Mouse (Mus musculus) gastrocnemius, adult 2 months (tissue): ENCODE data around the gene Pacsin2. TPM values are rescaled to one million over a fixed set of nuclear protein-coding genes. Genes with fewer than 3 reads are reported as not detected.

Experiments
- DNase-seq: peaks from one replicate; pipeline ENCODE4 v3.0.0; 2022
- H3K27ac ChIP-seq: fragments of 200-600 bp; 2 replicates; pipeline ENCODE4 v1.8.1; 2022; ENCODE audit warnings: mild to moderate bottlenecking
- H3K4me3 ChIP-seq: fragments of 200-600 bp; 2 replicates; pipeline ENCODE4 v1.8.1; 2022; ENCODE audit warnings: mild to moderate bottlenecking, moderate library complexity
- CTCF ChIP-seq: fragments of 200-600 bp; IDR thresholded peaks from 2 replicates; pipeline ENCODE4 v1.8.1; 2022; ENCODE audit warnings: antibody characterized with exemption, mild to moderate bottlenecking, moderate library complexity
- intact Hi-C: fragments of 180-260 bp; cut with DNase I; formaldehyde crosslinking; loops from one replicate; pipeline ENCODE4 v1.15.1; 2025
- total RNA-seq, 2 experiments: library from RNA; stranded (reverse); gene quantifications; 2 replicates each; pipeline ENCODE4 v1.2.3; 2021

The Pacsin2 gene
- total RNA-seq, 2 experiments from 2014 or later, result 43.7 to 70.1 TPM

DNA sequence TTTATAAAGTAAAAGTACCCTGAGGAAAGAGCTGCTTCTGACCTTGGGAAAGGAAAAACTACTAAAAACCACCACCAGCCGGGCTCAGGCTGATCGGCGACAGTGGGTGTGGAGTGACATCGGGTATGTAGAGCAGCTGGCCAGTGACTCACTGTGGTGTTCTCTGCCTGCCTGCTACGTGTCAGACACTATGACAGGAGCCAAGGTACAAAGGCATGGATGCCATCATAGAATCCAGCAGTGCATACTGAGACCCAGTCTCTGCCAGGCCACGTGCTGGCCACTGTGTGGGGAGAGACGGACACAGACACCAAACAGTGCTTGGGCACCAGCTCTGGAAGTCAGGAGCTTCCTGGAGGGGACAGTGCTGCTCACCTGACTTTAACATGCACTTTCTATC lies 119.5 kb downstream of the Pacsin2 start:
- H3K27ac ChIP-seq, result peak overlapping the region; percentile 78
- no peak for TF ChIP-seq CTCF
- intact Hi-C loops, result no loop called here
- H3K4me3 ChIP-seq, result no peak overlapping the region
- peak; percentile 57 for DNase-seq

DNA sequence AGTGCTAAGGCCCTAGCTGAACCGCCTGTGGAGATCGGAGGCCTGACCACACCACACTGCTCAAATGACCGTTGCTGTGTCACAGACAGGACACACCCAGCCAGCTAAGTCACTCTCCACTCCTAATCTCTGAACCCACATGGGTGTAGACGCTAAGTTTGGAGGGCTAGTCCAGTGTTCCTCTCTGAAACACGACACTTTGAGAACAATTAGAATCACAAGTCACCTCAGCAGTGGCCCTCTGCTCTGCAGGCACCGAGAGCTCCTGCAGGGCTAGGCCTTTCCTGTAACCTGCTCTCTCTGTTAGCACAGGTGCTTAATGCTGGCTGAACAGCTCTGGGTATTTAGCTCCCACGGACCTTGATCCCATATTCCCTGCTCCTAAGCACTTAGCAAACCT lies 120.2 kb downstream of the Pacsin2 start:
- Histone ChIP-seq H3K27ac (peak overlapping the region; percentile 78), H3K4me3 (no peak overlapping the region)
- TF ChIP-seq CTCF, result no peak
- intact Hi-C loops, result no loop called here
- peak; percentile 57 for DNase-seq

DNA sequence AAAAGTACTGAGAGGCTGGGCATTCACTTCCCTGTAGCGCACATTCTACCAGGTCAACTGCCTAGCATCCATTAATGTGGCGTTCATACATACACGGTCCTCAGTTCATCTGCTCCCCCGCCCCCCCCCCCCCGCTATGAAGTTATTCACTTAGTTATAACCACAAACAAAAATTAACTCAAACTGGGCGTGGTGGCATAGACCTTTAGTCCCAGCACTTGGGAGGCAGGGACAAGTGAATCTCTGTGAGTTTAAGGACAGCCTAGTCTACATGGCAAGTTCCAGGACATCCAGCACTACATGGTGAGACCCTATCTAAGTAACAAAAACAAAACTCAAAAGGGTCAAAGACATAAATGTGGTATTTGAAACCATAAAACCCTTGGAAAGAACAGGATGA lies 125.5 kb downstream of the Pacsin2 start:
- no peak for DNase-seq
- no peak for TF ChIP-seq CTCF
- Histone ChIP-seq H3K27ac (no peak overlapping the region), H3K4me3 (no peak overlapping the region)
- intact Hi-C loops, result no loop called here

DNA sequence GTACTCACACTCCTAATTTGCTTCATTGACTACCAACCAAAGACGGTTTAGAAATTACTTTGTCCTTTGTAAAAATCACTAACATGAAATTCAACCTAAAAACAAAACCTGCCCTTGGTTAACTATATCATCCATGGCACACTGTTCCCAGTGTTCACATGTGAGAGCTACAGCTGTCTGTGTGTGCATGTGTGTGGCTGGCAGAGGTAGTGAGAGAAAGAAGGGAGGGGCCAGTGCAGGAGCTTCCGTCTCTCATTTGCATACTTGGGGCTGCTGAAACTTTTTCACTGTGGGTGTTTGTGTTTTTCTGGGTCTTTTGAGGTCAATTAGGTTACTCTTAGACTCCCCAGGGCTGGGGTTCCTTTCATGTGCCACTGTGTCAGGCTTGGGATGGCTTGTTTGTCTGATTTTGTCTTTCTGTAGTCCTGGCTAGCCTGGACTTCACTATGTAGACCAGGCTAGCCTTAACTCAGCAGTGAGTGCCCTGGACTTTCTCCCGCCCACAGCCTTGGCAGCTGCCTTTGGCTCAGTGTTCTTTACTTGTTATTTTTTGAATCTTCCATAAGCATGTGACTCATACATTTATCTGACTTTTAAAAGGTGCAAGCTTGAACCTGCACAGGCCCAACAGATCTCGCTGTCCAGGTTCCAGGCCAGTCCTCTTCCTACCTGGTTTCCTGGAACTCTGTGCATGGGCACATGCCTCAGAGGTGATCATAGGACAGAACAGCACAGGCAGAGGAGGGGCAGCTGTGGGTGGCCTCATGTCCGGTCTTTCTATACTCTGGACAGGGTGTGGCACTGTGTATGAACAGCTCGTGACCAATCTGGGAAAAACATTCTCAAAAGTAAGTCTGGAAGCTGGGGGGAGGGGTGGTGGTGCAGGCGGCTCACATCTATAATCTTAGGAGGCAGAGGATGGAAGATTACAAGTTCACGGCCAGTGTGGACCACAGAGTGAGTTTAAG lies 126.2 kb downstream of the Pacsin2 start:
- no peak for TF ChIP-seq CTCF
- intact Hi-C loops, result no loop called here
- DNase-seq, result no peak
- Histone ChIP-seq H3K4me3 (no peak overlapping the region), H3K27ac (no peak overlapping the region; the same call in 1 of the 2 replicates)

DNA sequence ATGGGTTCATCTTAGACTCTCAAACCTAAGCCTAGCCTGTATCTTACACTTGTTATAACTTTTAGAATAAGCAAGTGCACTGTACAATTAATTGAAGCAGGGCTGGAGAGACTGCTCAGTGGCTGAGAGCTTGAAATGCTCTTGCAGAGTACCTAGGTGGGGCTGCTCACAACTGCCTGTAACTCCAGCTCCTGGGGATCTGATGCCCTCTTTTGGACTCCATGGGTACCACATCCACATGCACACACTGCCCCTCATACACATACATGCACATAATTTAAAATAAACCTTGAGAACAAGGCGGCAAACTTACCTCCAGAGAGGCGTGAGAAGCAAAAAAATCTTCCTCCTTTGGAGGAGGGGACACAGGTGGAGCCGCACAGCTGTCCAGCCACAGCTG lies 132.0 kb downstream of the Pacsin2 start:
- peak; percentile 42 for TF ChIP-seq CTCF
- Histone ChIP-seq H3K27ac (no peak overlapping the region), H3K4me3 (no peak overlapping the region)
- DNase-seq, result no peak
- intact Hi-C loops, result no loop called here

DNA sequence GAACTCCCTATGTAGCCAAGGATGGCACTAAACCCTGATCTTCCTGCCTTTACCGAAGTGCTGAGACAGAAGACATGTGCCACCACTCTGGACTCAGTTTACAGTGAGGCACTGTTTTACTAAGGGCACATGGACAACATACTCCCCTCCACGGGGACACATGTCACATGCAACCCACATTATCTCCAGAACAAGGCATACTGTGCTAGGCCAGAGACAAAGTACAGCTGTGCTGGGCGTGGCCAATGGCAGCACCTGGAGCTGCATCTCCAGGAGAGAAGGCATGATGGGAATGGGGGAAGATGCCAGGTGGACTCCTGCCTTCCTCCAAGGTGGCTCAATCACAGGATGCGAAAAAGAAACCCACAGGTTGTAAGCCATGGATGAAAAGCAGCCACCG lies 135.5 kb downstream of the Pacsin2 start:
- H3K4me3 ChIP-seq, result no peak overlapping the region
- no peak overlapping the region for H3K27ac ChIP-seq
- no peak for DNase-seq
- no peak for TF ChIP-seq CTCF
- intact Hi-C loops, result no loop called here

Other genes starting within 250 kb of the Pacsin2 start
- gene A4galt, start 212.8 kb downstream of the Pacsin2 start, total RNA-seq, result 1 to 10 TPM; 2.8 to 4.0 TPM
- gene Arfgap3, start 114.4 kb downstream of the Pacsin2 start, total RNA-seq, result 1 to 10 TPM; 6.0 to 6.7 TPM
- gene Ttll1, start 46.3 kb upstream of the Pacsin2 start, total RNA-seq, result 1 to 10 TPM; 2.5 to 3.8 TPM
- 1 to 10 TPM in 1 of 2 experiments, under 1 TPM in 1; 0.50 to 1.2 TPM for gene Bik, start 62.3 kb upstream of the Pacsin2 start, total RNA-seq
- 10 to 100 TPM; 22.2 to 22.7 TPM for gene Tspo, start 99.0 kb upstream of the Pacsin2 start, total RNA-seq
- gene Mcat, start 99.2 kb upstream of the Pacsin2 start, total RNA-seq, result 10 to 100 TPM; 18.6 to 23.8 TPM
- 1 to 10 TPM; 3.4 to 4.9 TPM for gene Ttll12, start 130.6 kb upstream of the Pacsin2 start, total RNA-seq